Mouse (Mus musculus) embryo, embryonic 10.5 days (tissue): ENCODE results near the gene Prrc2b.
A peak's percentile ranks its signal among the peaks of the same experiment; 100 is the strongest.

Experiments used
- DNase-seq: peaks from one replicate; pipeline ENCODE4 v3.0.0-alpha.2; 2015; ENCODE audit warnings: low spot score

The Prrc2b gene

GRCm38 (mm10) chr2:32162646-32163045, 11.8 kb downstream of the Prrc2b start:
- DNase-seq: no peak

- no peak for DNase-seq
Observed at GRCm38 (mm10) chr2:32163057-32163456, 12.2 kb downstream of the Prrc2b start.

- DNase-seq: no peak
Observed at GRCm38 (mm10) chr2:32164503-32164902, 13.6 kb downstream of the Prrc2b start.

- no peak for DNase-seq
Observed at GRCm38 (mm10) chr2:32165040-32165800, 14.3 kb downstream of the Prrc2b start.

- peak; percentile 74 for DNase-seq
Observed at GRCm38 (mm10) chr2:32166581-32166980, 15.7 kb downstream of the Prrc2b start.

- peak; percentile 57 for DNase-seq
Observed at GRCm38 (mm10) chr2:32167034-32167770, 16.3 kb downstream of the Prrc2b start.

GRCm38 (mm10) chr2:32167819-32168218, 16.9 kb downstream of the Prrc2b start:
- peak; percentile 77 for DNase-seq

GRCm38 (mm10) chr2:32169292-32169691, 18.4 kb downstream of the Prrc2b start:
- no peak for DNase-seq

- no peak for DNase-seq
Observed at GRCm38 (mm10) chr2:32170010-32170409, 19.1 kb downstream of the Prrc2b start.

GRCm38 (mm10) chr2:32171658-32172433, 21.0 kb downstream of the Prrc2b start:
- no peak for DNase-seq

- DNase-seq: peak; percentile 85
Observed at GRCm38 (mm10) chr2:32174170-32174741, 23.4 kb downstream of the Prrc2b start.

GRCm38 (mm10) chr2:32175051-32175466, 24.2 kb downstream of the Prrc2b start:
- peak; percentile 28 for DNase-seq

GRCm38 (mm10) chr2:32175508-32175907, 24.6 kb downstream of the Prrc2b start:
- no peak for DNase-seq

- no peak for DNase-seq
Observed at GRCm38 (mm10) chr2:32176848-32177247, 26.0 kb downstream of the Prrc2b start.

- DNase-seq: no peak
Observed at GRCm38 (mm10) chr2:32177397-32178060, 26.6 kb downstream of the Prrc2b start.

GRCm38 (mm10) chr2:32179363-32179762, 28.5 kb downstream of the Prrc2b start:
- no peak for DNase-seq

GRCm38 (mm10) chr2:32180127-32180526, 29.2 kb downstream of the Prrc2b start:
- DNase-seq: no peak

GRCm38 (mm10) chr2:32181364-32181763, 30.5 kb downstream of the Prrc2b start:
- DNase-seq: no peak

- DNase-seq: no peak
Observed at GRCm38 (mm10) chr2:32182119-32182518, 31.2 kb downstream of the Prrc2b start.

GRCm38 (mm10) chr2:32182676-32183296, 31.9 kb downstream of the Prrc2b start:
- no peak for DNase-seq

- no peak for DNase-seq
Observed at GRCm38 (mm10) chr2:32187019-32187551, 36.2 kb downstream of the Prrc2b start.
